Mouse (Mus musculus): Measurements from ENCODE around the gene Atp2b1. TPM values are rescaled to one million over a fixed set of nuclear protein-coding genes. Genes with fewer than 3 reads are reported as not detected.

Atp2b1 gene
- total and polyA plus RNA-seq, 3 experiments = 25.0 to 41.7 (median 31.7) TPM

DNA sequence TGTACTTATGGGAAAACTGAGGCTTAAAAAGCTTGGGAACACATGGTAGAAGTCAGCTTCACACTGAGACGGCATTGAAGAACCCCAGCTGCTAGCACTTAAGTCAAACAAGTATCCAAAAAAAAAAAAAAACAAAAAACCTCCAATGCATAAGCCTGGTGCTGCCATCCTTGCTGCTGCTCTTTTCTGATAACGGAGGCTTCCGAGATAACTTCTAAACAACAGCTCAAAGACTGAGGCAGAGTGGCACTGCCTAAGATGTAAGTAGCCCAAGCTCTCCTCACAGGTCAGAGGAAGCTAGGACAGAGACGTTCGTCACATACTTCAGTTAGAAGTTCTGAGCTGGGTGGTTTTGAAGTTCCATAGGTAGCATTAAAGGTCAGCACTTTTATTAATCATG is 113.3 kb downstream of the Atp2b1 start:
- DNase-seq (ENCODE audit: extremely low read depth) = no peak
- in situ Hi-C loops (cut with MboI; ENCODE audit: low pct_ligation_motif_present, low pct_unique_long_range_greater_than_20kb, low sequenced_read_pairs) (no loop called here), dilution Hi-C loops (cut with MboI; ENCODE audit: extremely low pct_ligation_motif_present, extremely low pct_unique_long_range_greater_than_20kb, low sequenced_read_pairs) (no loop called here)
- Histone ChIP-seq H3K9me3 (replicated peaks; ENCODE audit: low read length) (no peaks in the 10 kb centered on the region), H3K79me2 (replicated peaks; ENCODE audit: control insufficient read depth, extremely low read depth, insufficient read depth, poor library complexity, severe bottlenecking) (no peaks in the 10 kb centered on the region), H3K36me3 (replicated peaks in 1 of 2; ENCODE audit: control insufficient read depth in 1 of 2, insufficient read depth in 1 of 2, low read length in 1 of 2) (peaks cover 5 to 54% of the 10 kb centered on the region in 2 experiments), H3K4me1 (ENCODE audit: control insufficient read depth in 1 of 2, insufficient read depth in 2 of 2) (peaks cover 0 to 5% of the 10 kb centered on the region in 2 experiments; a peak in 1 of 4 replicates), H3K27me3 (replicated peaks) (no peaks in the 10 kb centered on the region), H3K4me2 (ENCODE audit: insufficient read depth, low read depth, poor library complexity, severe bottlenecking) (no peak overlapping the region), H3K27ac (ENCODE audit: insufficient read depth, low read depth) (no peak overlapping the region), H3K9ac (ENCODE audit: insufficient read depth, low read depth) (no peak overlapping the region), H3K4me3 (replicated peaks in 1 of 3; ENCODE audit: low read depth in 2 of 3, low read length in 2 of 3, poor library complexity in 1 of 3) (no peak overlapping the region)
- TF ChIP-seq IRF4 (IDR thresholded peaks at IDR 0.05; ENCODE audit: low read depth, low read length) (no peak), PAX5 (IDR thresholded peaks at IDR 0.05; ENCODE audit: low read length) (no peak), JUN (IDR thresholded peaks at IDR 0.05; ENCODE audit: insufficient read depth, low read depth, low read length) (no peak), MYC (IDR thresholded peaks at IDR 0.05; ENCODE audit: low read depth, low read length) (no peak)

DNA sequence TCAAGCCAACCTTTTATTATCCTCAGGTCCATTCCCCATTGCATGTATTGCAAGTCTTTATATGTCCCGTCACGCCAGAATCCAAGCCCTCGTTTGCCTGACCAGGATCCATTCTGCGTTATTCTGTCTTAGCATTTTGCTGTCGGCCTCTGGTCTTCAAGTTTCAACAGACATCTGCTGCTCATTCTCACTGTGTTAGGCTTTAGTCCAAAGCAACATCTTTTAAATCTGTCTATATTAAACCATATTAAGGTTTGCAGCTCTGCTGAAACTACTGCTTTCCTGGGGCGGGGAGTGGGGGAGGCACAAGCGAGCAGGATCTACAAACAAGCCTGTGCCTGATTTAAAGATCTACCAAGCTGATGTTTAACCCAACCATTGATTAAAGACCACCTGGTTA is 115.6 kb downstream of the Atp2b1 start:
- DNase-seq (ENCODE audit: extremely low read depth) = no peak
- Histone ChIP-seq H3K36me3 (replicated peaks in 1 of 2; ENCODE audit: control insufficient read depth in 1 of 2, insufficient read depth in 1 of 2, low read length in 1 of 2) (peaks cover 5 to 44% of the 10 kb centered on the region in 2 experiments), H3K4me2 (ENCODE audit: insufficient read depth, low read depth, poor library complexity, severe bottlenecking) (no peak overlapping the region), H3K4me1 (ENCODE audit: control insufficient read depth in 1 of 2, insufficient read depth in 2 of 2) (peaks cover 2 to 12% of the 10 kb centered on the region in 2 experiments; a peak in 3 of 4 replicates), H3K4me3 (replicated peaks in 1 of 3; ENCODE audit: low read depth in 2 of 3, low read length in 2 of 3, poor library complexity in 1 of 3) (no peak overlapping the region), H3K27ac (ENCODE audit: insufficient read depth, low read depth) (no peak overlapping the region), H3K9me3 (replicated peaks; ENCODE audit: low read length) (no peaks in the 10 kb centered on the region), H3K9ac (ENCODE audit: insufficient read depth, low read depth) (no peak overlapping the region), H3K27me3 (replicated peaks) (no peaks in the 10 kb centered on the region), H3K79me2 (replicated peaks; ENCODE audit: control insufficient read depth, extremely low read depth, insufficient read depth, poor library complexity, severe bottlenecking) (no peaks in the 10 kb centered on the region)
- dilution Hi-C loops (cut with MboI; ENCODE audit: extremely low pct_ligation_motif_present, extremely low pct_unique_long_range_greater_than_20kb, low sequenced_read_pairs) (no loop called here), in situ Hi-C loops (cut with MboI; ENCODE audit: low pct_ligation_motif_present, low pct_unique_long_range_greater_than_20kb, low sequenced_read_pairs) (no loop called here)
- no peak for TF ChIP-seq BHLHE40 (IDR thresholded peaks at IDR 0.05; ENCODE audit: low read depth, low read length)
- no peak for TF ChIP-seq ZC3H11A (IDR thresholded peaks at IDR 0.05; ENCODE audit: low read depth, low read length)
- no peak for TF ChIP-seq GABPA (IDR thresholded peaks at IDR 0.05; ENCODE audit: insufficient replicate concordance, low read depth, low read length)
- no peak for TF ChIP-seq MAZ (IDR thresholded peaks at IDR 0.05; ENCODE audit: low read depth, low read length)
- TF ChIP-seq ZMIZ1 (IDR thresholded peaks at IDR 0.05; ENCODE audit: low read depth, low read length) = no peak
- no peak for TF ChIP-seq NELFE (IDR thresholded peaks at IDR 0.05; ENCODE audit: low read depth, low read length)
- TF ChIP-seq RAD21 (IDR thresholded peaks at IDR 0.05; ENCODE audit: low read depth, low read length) = no peak
- TF ChIP-seq MAX (IDR thresholded peaks at IDR 0.05; ENCODE audit: low read length) = no peak
- no peak for TF ChIP-seq MXI1 (IDR thresholded peaks at IDR 0.05; ENCODE audit: low read depth, low read length)

All from CH12.LX (cell line).